Mouse (Mus musculus) lung, postnatal 10 days (tissue): Measurements from ENCODE around the gene H2-Aa.
A peak's percentile ranks its signal among the peaks of the same experiment; 100 is the strongest.
"Not testable (repeated sequence)": the region's sequence is repeated elsewhere in the genome, so short reads cannot be mapped to it uniquely, and the experiment has no call there.

ENCODE experiments used
- DNase-seq: peaks from one replicate; pipeline ENCODE4 v3.0.0; 2021

H2-Aa gene

DNA sequence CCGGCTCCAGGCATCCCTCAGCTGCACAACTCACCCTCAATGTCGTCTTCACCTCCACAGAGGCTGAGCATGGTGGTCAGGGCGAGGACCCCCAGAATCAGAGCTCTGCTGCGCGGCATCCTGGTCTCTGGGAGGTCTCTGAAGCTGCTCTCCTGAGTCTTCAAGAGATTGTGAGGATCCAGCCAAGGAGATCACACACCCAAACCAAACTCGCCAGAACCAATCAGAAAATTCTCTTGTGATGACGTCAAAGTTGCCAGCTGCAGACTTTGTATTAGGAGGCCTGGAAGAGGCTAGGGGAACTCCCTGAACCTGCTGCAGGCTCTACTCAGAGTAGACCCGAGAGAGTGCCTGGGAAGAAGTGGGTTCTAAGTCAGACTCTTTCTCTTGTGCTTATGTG lies at the start of gene H2-Aa:
TSS of gene H2-Aa (minus strand) at position 176 of the 400 bp plus-strand sequence.
- DNase-seq, result peak; percentile 92

DNA sequence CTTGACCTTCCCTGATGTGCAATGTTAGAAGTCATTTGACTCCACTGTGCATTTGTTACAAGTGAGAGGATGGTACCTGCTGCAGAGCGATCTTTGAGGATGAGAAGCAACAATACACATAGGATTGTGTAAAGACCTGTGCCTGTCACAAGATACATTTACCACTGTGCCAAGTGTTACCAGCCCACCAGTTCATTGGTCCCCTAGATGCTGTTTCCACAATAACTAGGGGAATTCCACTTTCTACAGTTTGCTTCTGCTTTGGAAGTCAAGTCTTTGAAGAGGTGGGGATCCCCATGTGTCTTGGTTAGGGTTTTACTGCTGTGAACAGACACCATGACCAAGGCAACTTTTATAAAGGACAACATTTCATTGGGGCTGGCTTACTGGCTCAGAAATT lies 43.6 kb upstream of the H2-Aa start:
- DNase-seq, result no peak

DNA sequence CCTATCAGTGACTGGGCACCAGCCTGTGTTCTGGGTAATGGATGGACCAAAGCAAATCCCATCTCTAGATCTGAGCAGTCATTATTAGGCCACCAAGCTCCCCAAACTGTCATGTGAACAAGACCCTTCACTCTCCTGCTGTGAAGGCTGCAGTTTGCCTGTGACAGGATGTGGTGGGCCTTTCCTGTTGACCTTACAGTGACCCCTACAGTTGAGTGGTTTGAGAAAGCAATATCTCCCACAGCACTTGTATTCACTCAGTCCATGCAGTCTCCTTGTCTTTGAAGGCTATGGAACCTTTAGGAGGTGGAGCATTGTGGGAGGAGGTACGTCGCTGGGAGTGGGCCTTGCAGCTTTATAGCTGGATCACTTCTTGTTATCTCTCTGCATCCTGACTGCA lies 42.2 kb upstream of the H2-Aa start:
- DNase-seq, result no peak

GRCm38 (mm10) chr17:34326373-34326772 lies 38.8 kb upstream of the H2-Aa start:
- no peak for DNase-seq

DNA sequence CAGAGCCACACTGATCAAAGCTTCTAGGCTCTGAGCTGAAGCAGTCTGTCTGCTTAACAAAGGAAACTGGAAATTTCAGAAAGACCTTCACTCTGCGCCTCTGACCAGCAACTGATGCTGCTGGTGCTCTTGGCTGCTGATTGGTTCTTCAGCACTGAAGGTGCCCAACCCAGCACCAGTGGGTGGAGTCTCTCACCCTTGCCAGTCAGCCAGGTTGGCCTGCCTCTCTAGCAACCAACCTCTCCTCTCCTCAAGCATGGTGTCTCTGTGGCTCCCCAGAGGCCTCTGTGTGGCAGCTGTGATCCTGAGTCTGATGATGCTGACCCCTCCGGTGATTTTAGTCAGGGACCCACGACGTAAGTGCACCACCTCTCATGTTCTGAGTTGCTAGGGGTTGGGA lies 37.8 kb upstream of the H2-Aa start, which contains the start of gene H2-Eb2:
TSS of gene H2-Eb2 (plus strand) at position 230 of the 400 bp plus-strand sequence.
- peak; percentile 48 for DNase-seq

DNA sequence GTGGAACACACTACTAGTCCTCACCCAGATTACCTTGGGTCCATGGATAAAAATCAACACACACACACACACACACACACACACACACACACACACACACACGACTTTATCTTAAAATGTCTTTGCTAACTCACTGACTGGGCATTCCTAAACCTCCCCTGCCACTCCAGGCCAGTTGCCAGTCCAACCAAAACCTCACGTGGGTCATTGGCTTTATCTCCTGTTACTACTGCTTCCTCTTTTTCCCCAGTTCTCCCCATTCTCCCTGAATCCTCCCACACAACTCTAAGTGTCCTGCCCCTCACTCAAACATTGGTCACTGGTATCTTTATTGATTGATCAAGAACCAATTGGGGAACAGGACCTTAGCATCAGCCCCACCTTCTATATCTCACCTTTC lies 29.7 kb upstream of the H2-Aa start:
- DNase-seq, result no peak

- DNase-seq, result no peak
These were observed 29.1 kb upstream of the H2-Aa start for GRCm38 (mm10) chr17:34316697-34317096.

DNA sequence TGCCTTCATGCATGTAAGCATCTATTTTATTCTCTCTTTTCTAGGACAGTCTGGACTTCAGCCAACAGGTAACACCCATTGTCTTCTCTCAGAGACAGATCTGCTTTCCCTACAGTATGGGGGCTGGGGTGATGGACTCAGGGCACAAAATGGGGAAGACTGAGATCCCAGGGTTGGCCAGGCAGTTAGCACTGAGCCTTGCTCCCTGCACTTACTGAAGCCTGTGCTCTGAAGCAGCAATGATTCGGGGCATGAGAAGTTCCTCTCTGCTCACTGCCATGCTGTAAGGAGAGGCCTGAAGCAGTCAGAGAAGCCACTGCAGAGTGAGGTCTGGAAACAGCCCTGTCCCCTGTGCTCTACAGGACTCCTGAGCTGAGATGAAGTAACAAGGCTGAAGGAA lies 27.9 kb upstream of the H2-Aa start:
- DNase-seq, result no peak

DNA sequence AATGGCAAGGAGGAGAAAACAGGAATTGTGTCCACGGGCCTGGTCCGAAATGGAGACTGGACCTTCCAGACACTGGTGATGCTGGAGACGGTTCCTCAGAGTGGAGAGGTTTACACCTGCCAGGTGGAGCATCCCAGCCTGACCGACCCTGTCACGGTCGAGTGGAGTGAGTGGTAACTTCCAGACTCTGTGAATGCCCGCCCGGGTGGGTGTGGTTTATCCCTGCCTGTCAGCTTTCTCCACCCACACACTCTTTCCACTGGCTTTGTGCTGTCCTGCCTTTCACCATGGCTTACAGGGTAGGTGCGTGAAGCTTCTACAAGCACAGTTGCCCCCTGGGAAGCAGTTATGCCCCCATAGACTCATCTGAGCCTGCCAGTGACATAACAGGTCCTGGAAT lies 26.7 kb upstream of the H2-Aa start:
- DNase-seq, result no peak

GRCm38 (mm10) chr17:34313393-34313792 lies 25.8 kb upstream of the H2-Aa start:
- DNase-seq, result peak; percentile 90

DNA sequence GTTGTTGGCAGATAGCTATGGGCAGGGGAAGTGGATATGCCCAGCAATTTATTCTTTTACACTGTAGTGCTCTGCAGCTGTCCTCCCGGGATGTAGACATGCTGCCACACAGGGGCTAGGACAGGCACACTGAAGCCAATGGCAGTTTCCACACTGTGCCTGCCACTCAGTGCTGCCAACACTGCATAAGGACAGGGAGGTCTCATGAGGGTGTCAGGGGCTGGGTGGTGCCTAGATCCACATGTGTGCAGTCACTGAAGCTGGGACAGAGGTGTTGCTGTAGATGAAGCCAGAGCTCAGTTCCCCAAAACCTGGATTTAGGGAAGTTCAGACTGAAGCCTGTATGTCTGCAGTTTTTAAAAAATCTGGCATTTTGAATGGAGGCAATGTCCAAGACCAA lies 24.6 kb upstream of the H2-Aa start:
- DNase-seq, result no peak

- DNase-seq, result not testable (repeated sequence)
These were observed 22.9 kb upstream of the H2-Aa start for GRCm38 (mm10) chr17:34310526-34310925.

DNA sequence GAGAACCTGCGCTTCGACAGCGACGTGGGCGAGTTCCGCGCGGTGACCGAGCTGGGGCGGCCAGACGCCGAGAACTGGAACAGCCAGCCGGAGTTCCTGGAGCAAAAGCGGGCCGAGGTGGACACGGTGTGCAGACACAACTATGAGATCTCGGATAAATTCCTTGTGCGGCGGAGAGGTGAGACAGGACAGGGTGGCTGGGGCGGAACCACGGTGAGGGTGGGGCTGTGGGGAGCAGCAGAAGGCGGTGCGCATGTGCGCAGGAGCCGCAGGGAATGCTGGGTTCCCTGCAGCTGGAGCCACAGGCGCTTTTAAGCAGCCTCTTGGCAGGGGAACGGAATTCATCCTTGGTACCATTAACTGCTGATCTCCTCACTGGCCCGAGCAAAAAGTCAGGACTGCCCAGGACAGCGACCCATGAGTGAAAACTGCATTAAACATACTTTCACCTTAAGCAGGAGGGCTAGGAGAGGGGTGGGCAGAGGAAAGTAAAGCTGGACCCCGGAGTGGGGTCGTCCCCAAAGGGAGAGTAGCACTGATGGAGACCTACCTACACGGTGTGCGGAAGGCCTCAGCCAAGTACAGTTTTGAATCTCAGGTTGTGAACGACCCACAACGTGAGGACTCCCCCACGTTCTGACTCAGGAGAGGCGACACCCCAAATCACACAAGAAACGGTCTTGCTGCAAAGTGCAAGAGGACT lies 22.2 kb upstream of the H2-Aa start:
- peak; percentile 84 for DNase-seq

GRCm38 (mm10) chr17:34309225-34309624 lies 21.6 kb upstream of the H2-Aa start:
- DNase-seq, result no peak

GRCm38 (mm10) chr17:34308161-34308560 lies 20.5 kb upstream of the H2-Aa start:
- DNase-seq, result no peak

DNA sequence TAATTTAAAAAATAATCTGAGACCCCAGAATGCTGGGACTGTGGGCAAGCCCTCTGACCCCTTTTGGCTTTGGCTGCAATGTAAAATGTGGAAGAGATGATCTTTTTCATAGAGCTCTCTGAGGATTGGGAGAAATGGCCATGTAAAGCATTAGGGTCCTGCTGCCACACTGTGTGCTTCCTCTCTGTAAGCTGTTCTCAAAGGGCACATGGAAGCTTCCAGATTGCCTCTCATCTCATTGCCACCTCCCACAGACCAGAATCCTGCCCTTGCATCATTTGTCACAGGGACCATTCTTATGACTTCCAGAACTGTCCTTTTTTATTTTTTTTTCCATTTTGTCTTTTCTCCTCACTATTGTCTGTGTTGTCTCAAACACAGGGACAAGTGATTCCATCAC lies 19.6 kb upstream of the H2-Aa start:
- DNase-seq, result no peak

GRCm38 (mm10) chr17:34306407-34306806 lies 18.8 kb upstream of the H2-Aa start:
- DNase-seq, result no peak

GRCm38 (mm10) chr17:34305380-34306030 lies 17.9 kb upstream of the H2-Aa start, which contains the start of gene H2-Eb1:
Gene H2-Eb1 (plus strand): TSS chr17:34305867.
- DNase-seq, result peak; percentile 95

- DNase-seq, result peak; percentile 92
These were observed 17.1 kb upstream of the H2-Aa start for GRCm38 (mm10) chr17:34304751-34305150.

- DNase-seq, result no peak
These were observed 16.2 kb upstream of the H2-Aa start for GRCm38 (mm10) chr17:34303789-34304188.

GRCm38 (mm10) chr17:34301670-34302190 lies 14.1 kb upstream of the H2-Aa start:
- DNase-seq, result no peak

- DNase-seq, result no peak
These were observed 13.3 kb upstream of the H2-Aa start for GRCm38 (mm10) chr17:34300691-34301566.

DNA sequence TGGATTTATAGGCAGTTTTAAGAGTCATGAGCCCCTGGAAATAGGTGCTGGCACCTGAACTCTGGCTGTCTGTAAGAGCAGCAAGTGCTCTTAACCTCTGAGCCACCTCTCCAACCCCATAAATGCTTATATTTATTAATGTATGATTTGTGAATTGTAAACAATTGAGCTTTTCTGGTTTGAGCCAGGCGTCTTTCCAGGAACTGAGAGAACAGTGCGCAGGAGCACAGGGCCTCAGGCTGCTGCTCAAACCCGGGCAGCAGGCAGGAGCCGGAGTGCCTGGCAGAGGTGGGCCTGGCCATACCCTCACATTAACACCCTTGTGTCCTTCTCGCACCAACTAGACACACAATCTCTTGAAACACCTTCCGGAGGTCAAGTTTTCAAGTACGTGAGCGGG lies 12.4 kb upstream of the H2-Aa start:
- no peak for DNase-seq
